Mouse (Mus musculus) midbrain, embryonic 16.5 days (tissue): ENCODE data around the gene Chd3. TPM values are rescaled to one million over a fixed set of nuclear protein-coding genes. Genes with fewer than 3 reads are reported as not detected.
A peak's percentile ranks its signal among the peaks of the same experiment; 100 is the strongest.

Experiments
- ATAC-seq: fragments of 200-750 bp; cut with Nextera tagmentation; 2 replicates; pipeline ENCODE4 v1.8.0; 2017; ENCODE audit warnings: moderate TSS enrichment
- H3K27ac ChIP-seq: fragments of 300-500 bp; sonication (generic); 2 replicates; pipeline ENCODE4 v1.5.1; 2014; ENCODE audit warnings: mild to moderate bottlenecking, low read length, mixed read lengths
- H3K27me3 ChIP-seq: fragments of 300-500 bp; sonication (generic); 2 replicates; pipeline ENCODE4 v1.6.1; 2014; ENCODE audit warnings: low read depth, low read length, mixed read lengths; ENCODE audit not compliant: control insufficient read depth, insufficient read depth
- H3K36me3 ChIP-seq: fragments of 300-500 bp; sonication (generic); 2 replicates; pipeline ENCODE4 v1.6.1; 2014; ENCODE audit warnings: mild to moderate bottlenecking, low read length, moderate library complexity, mixed read lengths; ENCODE audit not compliant: control insufficient read depth, insufficient read depth
- H3K4me1 ChIP-seq: fragments of 300-500 bp; sonication (generic); 2 replicates; pipeline ENCODE4 v1.6.1; 2014; ENCODE audit warnings: mild to moderate bottlenecking, low read length, mixed read lengths; ENCODE audit not compliant: control insufficient read depth, insufficient read depth
- H3K4me2 ChIP-seq: fragments of 300-500 bp; sonication (generic); 2 replicates; pipeline ENCODE4 v1.6.1; 2014; ENCODE audit warnings: mild to moderate bottlenecking, low read length, mixed read lengths
- H3K4me3 ChIP-seq: fragments of 300-500 bp; sonication (generic); 2 replicates; pipeline ENCODE4 v1.5.1; 2014; ENCODE audit warnings: low read depth, mild to moderate bottlenecking, low read length, moderate library complexity, mixed read lengths
- H3K9ac ChIP-seq: fragments of 300-500 bp; sonication (generic); 2 replicates; pipeline ENCODE4 v1.6.1; 2014; ENCODE audit warnings: low read depth, low read length, mixed read lengths
- H3K9me3 ChIP-seq: fragments of 300-500 bp; sonication (generic); replicated peaks from 2 replicates; pipeline ENCODE4 v1.6.1; 2014; ENCODE audit warnings: mild to moderate bottlenecking, low read length, mixed read lengths; ENCODE audit not compliant: control insufficient read depth, poor library complexity, severe bottlenecking
- WGBS: fragments of 180-500 bp; shearing (Covaris S2); extraction: QIAGEN DNeasy Blood & Tissue Kit; methylation state at CpG from one replicate; pipeline ENCODE4 v1.1.7; 2014; 5-methylcytosine and 5-hydroxymethylcytosine counted together
- polyA plus RNA-seq: library from polyadenylated mRNA; unstranded; fragments of >200 nt; fragmentation: Nextera tagmentation; extraction: Ambion mirVana; gene quantifications from 2 replicates; pipeline ENCODE4 v1.2.1, GENCODE M21; 2015

Gene Chd3
- polyA plus RNA-seq, 1 experiment from 2014 or later: 86.1 TPM

DNA sequence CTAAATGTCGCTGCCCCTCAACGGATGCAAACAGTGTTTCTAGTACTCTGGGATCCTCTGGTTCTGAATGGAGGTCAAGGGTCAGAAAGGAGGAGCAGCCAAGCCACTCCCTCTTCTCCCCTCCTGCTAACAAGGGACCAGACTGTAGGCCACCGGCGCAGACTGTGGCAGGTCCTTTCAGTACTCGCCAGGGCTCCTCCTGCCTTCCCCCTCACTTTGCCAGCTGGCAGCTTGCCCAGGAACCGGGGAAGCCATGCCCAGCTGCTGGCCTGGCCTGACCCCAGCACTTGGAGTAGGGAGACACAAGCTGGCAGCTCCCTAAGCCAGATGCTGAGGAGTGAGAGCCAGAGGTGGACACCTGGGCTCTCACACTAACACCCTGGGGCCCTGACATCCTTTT is 4.3 kb downstream of the Chd3 start:
- Histone ChIP-seq H3K27ac (peak overlapping the region; percentile 100), H3K4me2 (peak overlapping the region; percentile 96), H3K4me3 (no peak overlapping the region), H3K9ac (peak overlapping the region; percentile 8; the same call in 1 of the 2 replicates), H3K36me3 (peaks cover 33% of the 10 kb centered on the region), H3K27me3 (no peaks in the 10 kb centered on the region), H3K4me1 (peaks cover 20% of the 10 kb centered on the region), H3K9me3 (no peaks in the 10 kb centered on the region)
- WGBS: 3% methylated on average over 6 of the region's 6 CpGs
- ATAC-seq: peak; percentile 30

- no peak for ATAC-seq
- WGBS: 47% methylated on average over 8 of the region's 8 CpGs
- peak overlapping the region; percentile 66 for H3K27ac ChIP-seq
- H3K9me3 ChIP-seq: no peaks in the 10 kb centered on the region
- H3K4me2 ChIP-seq: peak overlapping the region; percentile 96
- peaks cover 39% of the 10 kb centered on the region for H3K36me3 ChIP-seq
- H3K4me1 ChIP-seq: peaks cover 20% of the 10 kb centered on the region
- peak overlapping the region; percentile 8; the same call in 1 of the 2 replicates for H3K9ac ChIP-seq
- no peaks in the 10 kb centered on the region for H3K27me3 ChIP-seq
- no peak overlapping the region for H3K4me3 ChIP-seq
Observed at GRCm38 (mm10) chr11:69364376-69364775, 4.8 kb downstream of the Chd3 start.

DNA sequence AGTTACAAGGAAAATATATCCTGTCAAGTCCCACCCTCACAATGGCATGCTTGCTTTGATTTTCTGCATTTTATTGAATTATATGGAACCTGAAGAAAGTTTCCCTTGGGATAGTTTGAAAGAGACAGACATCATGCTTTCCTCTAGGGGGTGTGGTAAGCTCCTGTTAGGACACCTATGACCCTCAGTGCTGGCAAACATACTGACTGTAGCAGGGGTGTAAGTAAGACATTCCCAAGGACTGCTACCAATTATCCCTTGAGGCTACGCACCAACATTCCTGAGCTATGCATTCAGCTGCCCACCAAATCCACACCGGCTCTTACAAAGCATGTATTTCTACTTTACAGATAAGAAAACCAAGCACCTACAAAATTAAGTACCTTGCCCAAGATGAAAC is 6.7 kb downstream of the Chd3 start:
- Histone ChIP-seq H3K27ac (no peak overlapping the region), H3K27me3 (no peaks in the 10 kb centered on the region), H3K4me2 (no peak overlapping the region), H3K4me1 (peaks cover 20% of the 10 kb centered on the region), H3K36me3 (peaks cover 55% of the 10 kb centered on the region), H3K9ac (no peak overlapping the region), H3K4me3 (no peak overlapping the region), H3K9me3 (no peaks in the 10 kb centered on the region)
- 91% methylated on average over 2 of the region's 2 CpGs for WGBS
- ATAC-seq: no peak

DNA sequence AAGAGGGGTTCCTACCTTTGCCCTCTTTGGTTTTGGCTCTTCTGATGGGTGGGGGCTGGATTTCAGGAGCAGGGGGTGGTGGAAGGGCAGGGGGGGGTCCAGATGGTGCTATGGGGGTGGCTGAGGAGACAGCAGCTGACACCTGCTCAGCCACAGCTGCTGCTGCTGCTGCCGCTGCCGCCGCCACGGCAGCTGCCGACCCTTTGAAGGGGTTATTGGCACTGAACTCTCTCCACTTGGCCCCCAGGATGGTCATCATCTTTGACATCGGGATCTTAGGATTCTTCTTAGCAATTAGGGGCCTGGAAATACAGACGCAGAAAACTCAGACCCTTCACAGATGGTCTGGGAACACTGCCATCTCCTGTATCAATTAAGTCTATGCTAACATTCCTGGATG is 7.2 kb downstream of the Chd3 start:
- Histone ChIP-seq H3K4me2 (no peak overlapping the region), H3K36me3 (peaks cover 60% of the 10 kb centered on the region), H3K9me3 (no peaks in the 10 kb centered on the region), H3K27ac (no peak overlapping the region), H3K4me1 (peaks cover 20% of the 10 kb centered on the region), H3K27me3 (no peaks in the 10 kb centered on the region), H3K9ac (no peak overlapping the region), H3K4me3 (no peak overlapping the region)
- no peak for ATAC-seq
- WGBS: 71% methylated on average over 7 of the region's 7 CpGs

GRCm38 (mm10) chr11:69357690-69358089 is 11.5 kb downstream of the Chd3 start:
- 95% methylated on average over 12 of the region's 12 CpGs for WGBS
- H3K27me3 ChIP-seq: no peaks in the 10 kb centered on the region
- no peak overlapping the region for H3K4me2 ChIP-seq
- H3K9me3 ChIP-seq: no peaks in the 10 kb centered on the region
- no peak overlapping the region for H3K27ac ChIP-seq
- no peaks in the 10 kb centered on the region for H3K4me1 ChIP-seq
- no peak overlapping the region for H3K4me3 ChIP-seq
- ATAC-seq: no peak
- no peak overlapping the region for H3K9ac ChIP-seq
- peaks cover 88% of the 10 kb centered on the region for H3K36me3 ChIP-seq

- no peak overlapping the region for H3K27ac ChIP-seq
- H3K9ac ChIP-seq: no peak overlapping the region
- no peak for ATAC-seq
- no peaks in the 10 kb centered on the region for H3K9me3 ChIP-seq
- H3K36me3 ChIP-seq: peaks cover 90% of the 10 kb centered on the region
- H3K4me2 ChIP-seq: no peak overlapping the region
- no peaks in the 10 kb centered on the region for H3K27me3 ChIP-seq
- no peak overlapping the region for H3K4me3 ChIP-seq
- H3K4me1 ChIP-seq: no peaks in the 10 kb centered on the region
- 94% methylated on average over 5 of the region's 5 CpGs for WGBS
Observed at GRCm38 (mm10) chr11:69356544-69356943, 12.7 kb downstream of the Chd3 start.

- peaks cover 57% of the 10 kb centered on the region for H3K36me3 ChIP-seq
- H3K27me3 ChIP-seq: no peaks in the 10 kb centered on the region
- H3K27ac ChIP-seq: no peak overlapping the region
- H3K9me3 ChIP-seq: no peaks in the 10 kb centered on the region
- ATAC-seq: no peak
- no peak overlapping the region for H3K4me3 ChIP-seq
- no peak overlapping the region for H3K4me2 ChIP-seq
- H3K4me1 ChIP-seq: peaks cover 8% of the 10 kb centered on the region
- no peak overlapping the region for H3K9ac ChIP-seq
- 94% methylated on average over 25 of the region's 26 CpGs for WGBS
Observed at GRCm38 (mm10) chr11:69346441-69346840, 22.8 kb downstream of the Chd3 start.

DNA sequence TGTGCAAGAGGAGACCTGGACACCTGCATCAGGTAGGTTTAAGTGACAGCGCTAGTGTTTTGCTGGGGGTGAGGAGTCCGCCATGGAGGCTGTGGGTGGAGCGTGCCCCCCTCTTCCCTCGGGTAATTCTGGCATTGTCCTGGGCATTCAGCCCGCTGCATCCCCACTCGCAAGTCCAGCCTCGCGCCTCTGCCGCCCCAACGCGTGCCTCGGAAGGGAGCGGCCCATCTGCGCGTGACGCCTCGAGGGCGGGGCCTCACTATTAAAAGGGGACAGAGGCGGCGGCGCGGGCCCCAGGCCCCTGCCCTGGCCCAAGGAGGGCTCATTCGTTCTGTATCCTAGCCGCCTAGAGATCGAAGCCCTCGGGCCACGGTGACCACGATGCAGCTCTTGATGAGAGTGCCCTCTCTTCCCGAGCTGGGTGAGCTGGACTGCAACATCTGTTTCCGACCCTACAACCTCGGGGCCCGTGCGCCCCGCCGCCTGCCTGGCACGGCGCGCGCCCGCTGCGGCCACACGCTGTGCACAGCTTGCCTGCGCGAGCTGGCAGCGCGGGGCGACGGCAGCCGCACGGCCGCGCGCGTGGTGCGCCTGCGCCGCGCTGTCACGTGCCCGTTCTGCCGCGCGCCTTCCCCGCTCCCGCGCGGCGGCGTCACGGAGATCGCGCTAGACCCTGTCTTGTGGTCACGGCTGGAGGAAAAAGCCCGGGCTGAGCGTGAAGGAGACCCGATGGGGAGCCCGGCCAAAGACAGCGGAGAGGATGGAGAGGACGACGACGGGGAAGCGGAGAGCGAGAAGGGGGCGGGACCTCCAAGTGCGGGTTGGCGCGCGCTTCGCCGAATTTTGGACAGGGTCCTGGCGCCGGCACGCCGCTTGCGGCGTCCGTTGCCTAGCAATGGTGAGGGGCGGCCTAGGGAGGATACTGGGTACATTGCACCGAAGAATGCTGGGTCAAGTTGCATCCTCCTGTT is 28.8 kb downstream of the Chd3 start, which contains the start of gene Rnf227:
Gene Rnf227 (plus strand): TSS at position 301 of the 971 bp plus-strand sequence.
- peaks cover 8% of the 10 kb centered on the region for H3K36me3 ChIP-seq
- peak within 1 kb of the TSS; percentile 85 for H3K9ac ChIP-seq
- H3K27ac ChIP-seq: peak within 1 kb of the TSS; percentile 97
- H3K4me3 ChIP-seq: peak within 1 kb of the TSS; percentile 66
- H3K27me3 ChIP-seq: no peaks in the 10 kb centered on the region
- H3K9me3 ChIP-seq: no peaks in the 10 kb centered on the region
- WGBS: 1% methylated on average over 95 of the region's 99 CpGs
- peaks cover 15% of the 10 kb centered on the region for H3K4me1 ChIP-seq
- H3K4me2 ChIP-seq: peak within 1 kb of the TSS; percentile 92
- peak; percentile 94 for ATAC-seq

DNA sequence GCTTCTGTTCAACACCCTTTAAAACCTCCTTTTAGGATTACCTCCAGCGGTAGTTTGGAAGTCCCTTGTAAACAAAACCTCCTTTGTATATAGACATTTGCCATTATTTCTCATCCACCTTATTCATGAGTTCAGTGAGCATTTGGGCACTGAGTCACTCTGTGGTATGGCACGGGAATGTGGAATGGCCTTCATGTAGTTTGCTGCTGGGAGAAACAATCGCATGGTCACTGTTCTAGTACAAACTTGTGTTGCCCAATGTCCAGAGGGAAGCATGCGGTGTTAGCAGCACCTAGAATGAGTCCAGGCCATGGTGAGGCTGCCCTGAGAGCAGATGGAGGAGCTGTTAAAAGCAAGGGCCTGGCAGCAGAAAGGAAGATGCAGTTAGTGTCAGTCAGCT is 34.4 kb downstream of the Chd3 start:
- H3K4me3 ChIP-seq: no peak overlapping the region
- H3K27me3 ChIP-seq: no peaks in the 10 kb centered on the region
- no peaks in the 10 kb centered on the region for H3K36me3 ChIP-seq
- WGBS: 78% methylated on average over 4 of the region's 4 CpGs
- H3K9me3 ChIP-seq: no peaks in the 10 kb centered on the region
- H3K9ac ChIP-seq: no peak overlapping the region
- H3K4me1 ChIP-seq: peaks cover 14% of the 10 kb centered on the region; the same call in 1 of the 2 replicates
- H3K27ac ChIP-seq: no peak overlapping the region
- no peak for ATAC-seq
- H3K4me2 ChIP-seq: no peak overlapping the region
